Mouse (Mus musculus): ENCODE measurements at regions not wholly inside any gene's neighbourhood (a gene's known extent, or its start where the extent isn't known, plus 50 kb on each side); places are given as distances from the start of the nearest gene placed in this dataset.

DNA sequence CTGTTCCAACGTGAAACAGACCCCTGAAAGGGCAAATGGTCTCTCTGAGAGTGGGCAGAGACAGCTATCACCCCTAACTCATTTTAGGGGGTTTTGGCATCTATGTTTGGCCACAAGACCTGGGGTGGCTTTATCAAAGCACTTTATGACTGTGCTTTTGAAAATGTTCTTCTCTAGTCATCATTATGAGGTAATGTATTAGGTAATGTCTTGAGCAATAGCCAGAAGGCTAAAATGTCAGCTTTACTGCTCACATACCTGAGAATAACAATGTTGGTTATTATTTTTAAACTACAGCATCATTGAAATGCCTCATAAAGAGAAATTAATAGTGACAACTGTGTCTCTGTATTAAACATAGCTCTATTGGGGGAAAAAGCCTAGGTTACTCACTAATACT is 129.9 kb upstream of the Rnd3 start:
- TF ChIP-seq POLR2A (IDR thresholded peaks at IDR 0.05; ENCODE audit: extremely low read depth, insufficient read depth, low read length) (no peak), CTCF (IDR thresholded peaks at IDR 0.05; ENCODE audit: low read depth, low read length) (no peak)

Measured in liver, adult 2 months (tissue).